Mouse (Mus musculus) intestine, embryonic 14.5 days (tissue): Measurements from ENCODE around the gene Foxa3. TPM values are rescaled to one million over a fixed set of nuclear protein-coding genes. Genes with fewer than 3 reads are reported as not detected.

Experiments
- ATAC-seq: fragments of 200-750 bp; cut with Nextera tagmentation; replicated peaks from 2 replicates; pipeline ENCODE4 v1.8.0; 2017; ENCODE audit warnings: low read depth, moderate number of reproducible peaks, moderate TSS enrichment, moderate library complexity; ENCODE audit not compliant: low FRiP score, low TSS enrichment
- DNase-seq: peaks from one replicate; pipeline ENCODE4 v3.0.0-alpha.2; 2018; ENCODE audit warnings: low spot score
- H3K27ac ChIP-seq: fragments of 300-500 bp; sonication (generic); 2 replicates; pipeline ENCODE4 v1.5.1; 2014; ENCODE audit warnings: low read depth, mild to moderate bottlenecking, control low read depth
- H3K27me3 ChIP-seq: fragments of 300-500 bp; sonication (generic); replicated peaks from 2 replicates; pipeline ENCODE4 v1.6.1; 2014; ENCODE audit warnings: low read length, control low read depth; ENCODE audit not compliant: control insufficient read depth, insufficient read depth
- H3K36me3 ChIP-seq: fragments of 300-500 bp; sonication (generic); 2 replicates; pipeline ENCODE4 v1.6.1; 2014; ENCODE audit warnings: low read length, control low read depth; ENCODE audit not compliant: control insufficient read depth, insufficient read depth
- H3K4me1 ChIP-seq: fragments of 300-500 bp; sonication (generic); replicated peaks from 2 replicates; pipeline ENCODE4 v1.6.1; 2014; ENCODE audit warnings: low read length, control low read depth, mixed read lengths; ENCODE audit not compliant: control insufficient read depth, insufficient read depth
- H3K4me2 ChIP-seq: fragments of 300-500 bp; sonication (generic); 2 replicates; pipeline ENCODE4 v1.6.1; 2014; ENCODE audit warnings: low read length
- H3K4me3 ChIP-seq: fragments of 300-500 bp; sonication (generic); 2 replicates; pipeline ENCODE4 v1.5.1; 2014; ENCODE audit warnings: low read depth, low read length, control low read depth, mixed read lengths
- H3K9ac ChIP-seq: fragments of 300-500 bp; sonication (generic); 2 replicates; pipeline ENCODE4 v1.6.1; 2014; ENCODE audit warnings: mild to moderate bottlenecking, low read length
- H3K9me3 ChIP-seq: fragments of 300-500 bp; sonication (generic); 2 replicates; pipeline ENCODE4 v1.6.1; 2016; ENCODE audit warnings: low read length, control low read depth; ENCODE audit not compliant: control insufficient read depth
- WGBS: fragments of 180-500 bp; shearing (Covaris S2); extraction: QIAGEN DNeasy Blood & Tissue Kit; methylation state at CpG from one replicate; pipeline ENCODE4 v1.1.7; 2014; 5-methylcytosine and 5-hydroxymethylcytosine counted together
- polyA plus RNA-seq: library from polyadenylated mRNA; unstranded; fragments of >200 nt; fragmentation: Nextera tagmentation; extraction: Ambion mirVana; gene quantifications from 2 replicates; pipeline ENCODE4 v1.2.1, GENCODE M21; 2014

Gene Foxa3
- polyA plus RNA-seq, 1 experiment from 2014 or later = 21.6 TPM

- H3K4me2 ChIP-seq = no peak overlapping the region
- H3K27ac ChIP-seq = no peak overlapping the region
- peaks cover 19% of the 10 kb centered on the region for H3K27me3 ChIP-seq
- WGBS = 76% methylated on average over 13 of the region's 13 CpGs
- DNase-seq (no peak), ATAC-seq (no peak)
- H3K9me3 ChIP-seq = no peaks in the 10 kb centered on the region
- no peak overlapping the region for H3K4me3 ChIP-seq
- H3K9ac ChIP-seq = no peak overlapping the region
- H3K36me3 ChIP-seq = no peaks in the 10 kb centered on the region
- H3K4me1 ChIP-seq = peaks cover 9% of the 10 kb centered on the region
Measured at GRCm38 (mm10) chr7:18987747-18988146, 35.6 kb downstream of the Foxa3 start.

GRCm38 (mm10) chr7:18987100-18987499 is 36.2 kb downstream of the Foxa3 start, which contains the start of gene Nanos2:
TSS of gene Nanos2 (plus strand) at chr7:18987400.
- WGBS = 43% methylated on average over 2 of the region's 2 CpGs
- H3K4me1 ChIP-seq = peaks cover 9% of the 10 kb centered on the region
- no peak within 1 kb of the TSS for H3K27ac ChIP-seq
- H3K9me3 ChIP-seq = no peaks in the 10 kb centered on the region
- DNase-seq = no peak
- H3K4me2 ChIP-seq = no peak within 1 kb of the TSS
- no peaks in the 10 kb centered on the region for H3K36me3 ChIP-seq
- H3K27me3 ChIP-seq = peaks cover 12% of the 10 kb centered on the region
- no peak for ATAC-seq
- no peak within 1 kb of the TSS for H3K4me3 ChIP-seq
- H3K9ac ChIP-seq = no peak within 1 kb of the TSS

GRCm38 (mm10) chr7:18986503-18986902 is 36.8 kb downstream of the Foxa3 start:
- Histone ChIP-seq H3K9me3 (no peaks in the 10 kb centered on the region), H3K4me3 (no peak overlapping the region), H3K4me1 (peaks cover 7% of the 10 kb centered on the region), H3K27me3 (peaks cover 6% of the 10 kb centered on the region), H3K9ac (no peak overlapping the region), H3K27ac (no peak overlapping the region), H3K4me2 (no peak overlapping the region), H3K36me3 (no peaks in the 10 kb centered on the region)
- ATAC-seq (no peak), DNase-seq (no peak)
- WGBS = 65% methylated on average over 2 of the region's 2 CpGs

GRCm38 (mm10) chr7:18978381-18978780 is 45.0 kb downstream of the Foxa3 start:
- H3K27ac ChIP-seq = no peak overlapping the region
- H3K4me3 ChIP-seq = no peak overlapping the region
- 0 out of 2 replicates have a peak, but pooled peaks cover 2% of the 10 kb centered on the region for H3K27me3 ChIP-seq
- no peaks in the 10 kb centered on the region for H3K4me1 ChIP-seq
- ATAC-seq = no peak
- no peak overlapping the region for H3K9ac ChIP-seq
- H3K9me3 ChIP-seq = no peaks in the 10 kb centered on the region
- 78% methylated on average over 9 of the region's 9 CpGs for WGBS
- H3K36me3 ChIP-seq = no peaks in the 10 kb centered on the region
- no peak for DNase-seq
- no peak overlapping the region for H3K4me2 ChIP-seq

GRCm38 (mm10) chr7:18970956-18971355 is 52.4 kb downstream of the Foxa3 start:
- H3K4me1 ChIP-seq = no peaks in the 10 kb centered on the region
- peaks cover 10% of the 10 kb centered on the region; the same call in 1 of the 2 replicates for H3K27me3 ChIP-seq
- DNase-seq (no peak), ATAC-seq (no peak)
- no peak overlapping the region for H3K4me3 ChIP-seq
- H3K27ac ChIP-seq = no peak overlapping the region
- H3K9ac ChIP-seq = no peak overlapping the region
- H3K36me3 ChIP-seq = no peaks in the 10 kb centered on the region
- WGBS = 87% methylated on average over 3 of the region's 3 CpGs
- no peak overlapping the region for H3K4me2 ChIP-seq
- no peaks in the 10 kb centered on the region for H3K9me3 ChIP-seq

- no peak for ATAC-seq
- 10% methylated on average over 8 of the region's 8 CpGs for WGBS
- no peaks in the 10 kb centered on the region for H3K36me3 ChIP-seq
Measured at GRCm38 (mm10) chr7:18967603-18968002, 55.7 kb downstream of the Foxa3 start.

GRCm38 (mm10) chr7:18965312-18965711 is 58.0 kb downstream of the Foxa3 start:
- 79% methylated on average over 5 of the region's 5 CpGs for WGBS
- H3K27me3 ChIP-seq = peaks cover 64% of the 10 kb centered on the region

More at GRCm38 (mm10) chr7:18967603-18968002, 55.7 kb downstream of the Foxa3 start:
- Histone ChIP-seq H3K4me2 (no peak overlapping the region), H3K9me3 (no peaks in the 10 kb centered on the region), H3K27me3 (peaks cover 41% of the 10 kb centered on the region), H3K4me1 (0 out of 2 replicates have a peak, but pooled peaks cover 3% of the 10 kb centered on the region), H3K27ac (no peak overlapping the region), H3K9ac (no peak overlapping the region), H3K4me3 (no peak overlapping the region)
- DNase-seq = no peak

GRCm38 (mm10) chr7:18963294-18963843 is 60.0 kb downstream of the Foxa3 start:
- ATAC-seq (no peak), DNase-seq (no peak)
- Histone ChIP-seq H3K27me3 (peaks cover 84% of the 10 kb centered on the region), H3K4me1 (0 out of 2 replicates have a peak, but pooled peaks cover 5% of the 10 kb centered on the region), H3K27ac (no peak overlapping the region), H3K36me3 (no peaks in the 10 kb centered on the region), H3K9me3 (no peaks in the 10 kb centered on the region), H3K4me2 (peak overlapping the region; percentile 20; the same call in 1 of the 2 replicates), H3K4me3 (no peak overlapping the region), H3K9ac (no peak overlapping the region)
- WGBS = 1% methylated on average over 19 of the region's 19 CpGs

More at GRCm38 (mm10) chr7:18965312-18965711, 58.0 kb downstream of the Foxa3 start:
- ATAC-seq (no peak), DNase-seq (no peak)
- no peaks in the 10 kb centered on the region for H3K9me3 ChIP-seq
- H3K9ac ChIP-seq = no peak overlapping the region
- no peak overlapping the region for H3K4me3 ChIP-seq
- H3K27ac ChIP-seq = no peak overlapping the region
- no peak overlapping the region for H3K4me2 ChIP-seq
- H3K36me3 ChIP-seq = no peaks in the 10 kb centered on the region
- H3K4me1 ChIP-seq = 0 out of 2 replicates have a peak, but pooled peaks cover 5% of the 10 kb centered on the region
